13 mouse cellular contexts compared by ENCODE assay signal in genomic region chr1:77930661-77931060, GRCm38 (mm10).
DNase-seq lines count a peak whose midpoint lies in the region; ATAC-seq and TF ChIP-seq lines count a peak whose summit lies in the region.
"Had no signal": no experiment of that assay in that cellular context is flagged by ENCODE, and none has a peak within 500 bp of the region (broad histone marks: within the 10 kb centered on the region; RNA-seq: fewer than 3 reads in every experiment).

No protein-coding gene starts in this region.

- POLR2A ChIA-PET in Patski (lab: Charles Lee), result no interaction called here

- no peak overlapping the region for H3K27ac ChIP-seq in gastrocnemius, adult 2 months

- H3K27me3 ChIP-seq in Patski, result no peaks in the 10 kb centered on the region

- no peak overlapping the region for H3K4me3 ChIP-seq in gastrocnemius, adult 2 months
- H3K4me3 ChIP-seq: erythroblast, embryonic 14.5 days had no signal

- intact Hi-C loops in gastrocnemius, adult 2 months (cut with DNase I), result no loop called here
- intact Hi-C loops in gastrocnemius, postnatal 14 days (cut with DNase I; ENCODE audit: low total_unique reads), result no loop called here
- intact Hi-C loops in left cerebral cortex, postnatal 4 days (cut with DNase I), result no loop called here

- CTCF ChIA-PET in Patski (lab: Charles Lee), result no interaction called here

- no peak for ATAC-seq in Patski
- ATAC-seq in activated CD4-positive, CD25-positive, alpha-beta regulatory T cell, adult 4 months, result no peak

- in situ Hi-C loops in Patski (cut with MboI; ENCODE audit: low pct_unique_long_range_greater_than_20kb), result no loop called here

- no peak for DNase-seq in gastrocnemius, adult 2 months
- DNase-seq in gastrocnemius, postnatal 14 days, result no peak
- DNase-seq in left cerebral cortex, postnatal 4 days, result peak; percentile 18
- no peak for DNase-seq in left cerebral cortex, adult 18-20 months (ENCODE audit: low spot score in 2 of 2)
- DNase-seq in A20 (ENCODE audit: low read depth, low spot score) (peak; percentile 1), Patski (ENCODE audit: low read depth, low spot score) (no peak)
- no peak for DNase-seq in adrenal gland, postnatal 4 days (ENCODE audit: low spot score in 2 of 2)
- DNase-seq: cerebellum, adult 9-10 months; gastrocnemius, postnatal 36 days; heart, postnatal 10 days; kidney, adult 18-20 months had no signal

- TF ChIP-seq CTCF in gastrocnemius, adult 2 months (IDR thresholded peaks at IDR 0.05), result peak; percentile 6; the same call in 1 of the 2 replicates
- peak; percentile 49 for TF ChIP-seq CTCF in Patski (IDR thresholded peaks at IDR 0.05)

Comparison
In these comparisons a context has a peak if more than half of its experiments do, and no peak if none do; other contexts are left out.
1. DNase-seq: peak in left cerebral cortex, postnatal 4 days (single experiment) and A20 (single experiment); none in gastrocnemius, adult 2 months (single experiment), gastrocnemius, postnatal 14 days (single experiment), left cerebral cortex, adult 18-20 months (0 of 2), Patski (single experiment) and adrenal gland, postnatal 4 days (0 of 2).